Mouse (Mus musculus): ENCODE measurements around the gene Tjp1.

Gene Tjp1

GRCm38 (mm10) chr7:65424519-65424918 lies 103.1 kb downstream of the Tjp1 start:
- no peak for DNase-seq

- DNase-seq = no peak
Measured at GRCm38 (mm10) chr7:65422456-65422855, 105.1 kb downstream of the Tjp1 start.

DNA sequence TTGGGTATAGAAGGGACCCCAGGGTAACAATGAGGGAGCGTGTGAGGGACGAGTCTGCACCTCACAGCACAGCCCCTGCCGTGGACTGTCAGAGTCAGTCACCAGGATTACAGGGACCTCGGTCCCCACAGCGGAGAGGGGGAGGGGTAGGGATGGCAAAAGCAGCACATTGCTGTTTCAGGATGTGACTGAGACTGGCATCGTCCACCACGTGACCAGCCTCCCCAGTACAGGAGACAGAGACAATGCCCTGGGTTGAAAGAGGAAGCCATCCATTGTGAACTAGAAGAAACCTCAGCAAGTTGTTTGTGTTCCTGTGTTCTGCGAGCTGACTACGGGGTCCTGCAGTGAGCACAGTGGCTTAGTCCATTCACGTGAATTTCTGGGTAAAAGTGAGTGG lies 106.1 kb downstream of the Tjp1 start:
- DNase-seq = no peak

DNA sequence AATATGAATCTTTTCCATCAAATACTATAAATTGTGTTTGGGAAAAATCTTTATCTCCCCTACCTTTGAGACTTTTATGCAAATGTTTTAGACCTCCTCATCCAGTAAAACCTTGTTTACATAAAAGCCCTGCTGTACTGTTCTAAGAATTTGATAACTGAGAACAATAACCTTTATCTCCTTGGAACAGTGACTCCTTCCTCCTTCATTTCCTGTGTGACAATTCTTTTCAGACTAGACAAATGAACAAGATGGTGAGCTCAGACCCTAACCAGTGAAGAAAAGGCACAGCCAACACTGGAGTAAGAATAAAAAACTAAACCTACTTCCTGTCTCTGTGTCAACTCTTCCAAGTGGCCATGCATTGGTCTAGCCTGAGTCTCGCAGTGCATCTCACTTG lies 107.7 kb downstream of the Tjp1 start:
- no peak for DNase-seq

GRCm38 (mm10) chr7:65419012-65419411 lies 108.6 kb downstream of the Tjp1 start:
- DNase-seq = no peak

DNA sequence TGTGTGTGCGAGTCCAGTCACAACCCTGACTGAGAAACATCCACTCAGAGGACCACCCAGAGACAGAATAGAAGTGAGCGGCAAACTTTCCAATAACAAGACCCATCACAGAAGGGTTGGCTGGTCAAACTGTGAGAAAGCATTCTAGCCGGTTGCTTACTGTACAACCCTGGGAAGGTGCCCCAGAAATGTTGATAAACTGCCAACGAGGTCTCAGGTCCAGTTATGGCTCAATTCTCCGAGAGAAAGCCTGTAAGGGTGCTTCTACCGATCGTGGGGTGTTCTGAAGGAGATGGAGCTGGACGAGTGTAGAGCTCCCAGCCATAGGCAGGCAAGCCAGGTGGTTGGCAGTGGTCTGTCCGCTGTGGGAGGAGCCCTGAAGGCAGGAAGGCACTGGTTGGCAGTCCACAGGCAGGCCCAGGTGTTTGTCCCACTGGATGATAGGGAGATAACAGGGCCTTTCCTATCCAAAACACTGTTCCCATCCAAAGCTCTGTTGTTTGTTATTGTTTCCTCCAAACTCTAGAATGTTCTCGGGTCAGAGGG lies 109.1 kb downstream of the Tjp1 start:
- DNase-seq = no peak

GRCm38 (mm10) chr7:65417231-65418100 lies 110.1 kb downstream of the Tjp1 start:
- DNase-seq = no peak

DNA sequence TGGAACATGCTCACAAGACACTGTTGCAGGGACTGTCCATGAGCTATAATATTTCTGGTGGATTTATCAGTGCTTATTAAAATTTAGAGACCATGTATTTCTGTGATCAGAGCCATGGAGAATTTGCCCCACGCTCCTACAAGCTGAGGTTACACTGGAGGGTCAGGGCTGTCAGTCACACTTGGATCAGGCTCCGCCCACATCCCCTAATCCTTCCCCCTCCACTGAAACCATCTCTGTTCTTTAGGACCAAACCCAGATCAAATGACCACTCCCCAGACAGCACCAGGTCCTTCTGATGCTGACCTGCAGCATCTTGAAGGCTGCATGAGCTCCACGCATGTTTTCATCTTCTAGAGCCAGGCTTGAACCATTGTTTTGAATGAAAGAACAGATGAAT lies 111.1 kb downstream of the Tjp1 start:
- DNase-seq = no peak

GRCm38 (mm10) chr7:65413946-65414945 lies 113.3 kb downstream of the Tjp1 start:
- no peak for DNase-seq

- no peak for DNase-seq
Measured at GRCm38 (mm10) chr7:65410668-65411067, 116.9 kb downstream of the Tjp1 start.

DNA sequence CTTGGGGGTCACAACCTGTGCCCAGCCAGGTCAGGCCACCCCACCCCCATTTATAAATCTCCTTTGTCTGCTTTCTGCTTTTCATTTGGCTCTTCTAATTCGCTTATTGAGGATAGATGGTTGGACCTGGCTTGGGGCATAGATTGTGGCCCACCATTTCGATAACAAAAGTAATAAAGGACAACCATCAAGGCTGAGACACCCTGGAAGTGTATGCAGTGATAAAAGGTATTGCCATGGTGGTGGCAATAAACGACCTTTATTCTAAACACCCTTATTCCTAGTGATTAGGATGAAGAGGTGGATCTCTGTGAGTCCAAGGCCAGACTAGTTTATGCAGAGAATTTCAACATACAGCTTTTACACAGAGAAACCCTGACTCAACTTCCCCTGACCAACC lies 121.2 kb downstream of the Tjp1 start:
- no peak for DNase-seq

DNA sequence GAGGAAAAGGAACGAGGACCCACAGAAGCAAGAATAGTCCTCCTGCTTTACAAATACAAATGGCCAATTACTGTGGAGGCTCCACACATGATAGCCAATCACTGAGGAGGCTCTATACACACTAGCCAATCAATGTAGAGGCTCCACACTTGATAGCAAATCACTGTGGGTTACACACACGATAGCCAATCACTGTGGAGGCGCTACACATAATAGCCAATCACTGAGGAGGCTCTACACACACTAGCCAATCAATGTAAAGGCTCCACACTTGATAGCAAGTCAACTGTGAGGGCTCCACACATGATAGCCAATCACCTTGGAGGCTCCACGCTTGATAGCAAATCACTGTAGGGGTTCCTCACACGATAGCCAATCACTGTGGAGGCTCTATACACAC lies 125.1 kb downstream of the Tjp1 start:
- no peak for DNase-seq

GRCm38 (mm10) chr7:65401622-65402021 lies 126.0 kb downstream of the Tjp1 start:
- DNase-seq = no peak

GRCm38 (mm10) chr7:65395891-65396290 lies 131.7 kb downstream of the Tjp1 start:
- no peak for DNase-seq

GRCm38 (mm10) chr7:65395166-65395565 lies 132.4 kb downstream of the Tjp1 start:
- DNase-seq = no peak

GRCm38 (mm10) chr7:65394672-65395071 lies 132.9 kb downstream of the Tjp1 start:
- DNase-seq = no peak

- no peak for DNase-seq
Measured at GRCm38 (mm10) chr7:65393704-65394452, 133.7 kb downstream of the Tjp1 start.

DNA sequence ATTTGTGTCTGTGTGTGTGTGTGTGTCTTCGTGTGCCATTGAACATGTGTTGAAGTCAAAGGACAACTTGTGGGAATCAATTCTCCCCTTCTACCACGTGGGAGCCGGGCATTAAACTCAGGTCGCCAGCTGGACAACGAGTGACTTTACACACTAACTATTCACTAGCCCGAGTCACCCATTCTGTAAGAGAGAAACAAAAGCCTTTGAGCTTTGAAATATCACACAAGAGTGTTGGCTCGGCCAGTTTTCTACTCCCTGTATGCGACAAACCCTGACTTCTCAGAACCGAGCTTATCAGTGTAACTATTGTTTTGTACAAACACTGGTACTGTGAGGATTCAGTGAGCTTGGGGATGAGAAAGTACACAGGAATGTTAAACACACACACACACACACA lies 134.6 kb downstream of the Tjp1 start:
- DNase-seq = no peak

- no peak for DNase-seq
Measured at GRCm38 (mm10) chr7:65389539-65389938, 138.0 kb downstream of the Tjp1 start.

DNA sequence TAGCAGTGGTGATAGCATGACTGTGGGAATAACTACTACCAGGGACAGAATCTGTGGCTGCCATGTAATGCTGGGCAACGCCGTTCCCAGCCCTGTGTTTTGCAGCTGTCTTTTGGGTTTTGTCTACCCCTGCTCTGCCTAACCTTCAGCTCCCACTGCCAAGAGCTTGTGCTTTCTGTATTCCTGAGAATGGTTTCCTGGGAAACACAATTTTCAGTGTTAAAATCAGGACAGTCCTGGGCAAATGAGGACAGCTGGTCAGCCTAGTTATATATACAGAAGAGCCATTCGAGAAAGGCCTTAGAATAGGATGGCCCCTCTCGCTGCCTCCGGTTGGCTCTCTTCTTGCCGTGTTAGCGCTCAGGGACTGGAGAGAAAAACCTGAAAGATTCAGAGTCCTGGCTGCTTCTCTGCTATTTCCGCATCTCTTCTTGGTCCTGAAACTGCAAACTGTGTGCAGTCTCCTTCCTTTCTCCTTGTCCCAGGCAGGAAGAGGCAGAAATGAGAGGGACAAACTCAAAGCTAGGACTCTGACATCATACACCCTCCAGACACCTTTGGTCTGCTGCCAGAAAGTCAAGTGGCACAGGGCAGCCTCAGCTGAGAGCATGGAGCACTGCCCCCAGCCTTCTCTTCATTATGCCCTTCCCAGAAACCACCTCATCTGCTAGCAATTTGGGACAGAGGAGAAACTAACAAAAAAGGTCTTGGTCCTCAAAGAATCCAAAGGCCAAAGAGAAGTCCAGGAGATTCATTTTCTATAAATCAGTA lies 139.2 kb downstream of the Tjp1 start:
- DNase-seq = no peak

GRCm38 (mm10) chr7:65387560-65388175 lies 139.9 kb downstream of the Tjp1 start:
- DNase-seq = no peak

All from thymus, postnatal 25 days (tissue).